In genomic region chr2:91975581-91976541, GRCm38 (mm10) we compare ENCODE assay signal across 7 mouse cellular contexts. TPM values are rescaled to one million over a fixed set of nuclear protein-coding genes. Genes with fewer than 3 reads are reported as not detected.
DNase-seq lines count a peak whose midpoint lies in the region; ATAC-seq and TF ChIP-seq lines count a peak whose summit lies in the region.

Gene Dgkz, minus strand, starts transcription at chr2:91975864.

- peaks cover 12% of the 10 kb centered on the region for H3K27me3 ChIP-seq in spleen, adult 2 months (ENCODE audit: control insufficient read depth, insufficient read depth, low read length)
- H3K27me3 ChIP-seq in heart, adult 2 months (ENCODE audit: control insufficient read depth, insufficient read depth, low read length), result peaks cover 9% of the 10 kb centered on the region
- peaks cover 36% of the 10 kb centered on the region for H3K27me3 ChIP-seq in midbrain, embryonic 14.5 days (ENCODE audit: control insufficient read depth, insufficient read depth, low read length)

- no peak within 1 kb of the TSS for H3K27ac ChIP-seq in spleen, adult 2 months (ENCODE audit: insufficient read depth, low read length)
- no peak within 1 kb of the TSS for H3K27ac ChIP-seq in heart, adult 2 months
- H3K27ac ChIP-seq in midbrain, embryonic 14.5 days (replicated peaks; ENCODE audit: low read depth, low read length), result no peak within 1 kb of the TSS

- intact Hi-C loops in heart, adult 2 months (cut with DNase I), result no loop called here

- TF ChIP-seq CTCF in spleen, adult 2 months (IDR thresholded peaks at IDR 0.05; ENCODE audit: extremely low read depth, insufficient read depth, insufficient read length, insufficient replicate concordance), result no peak
- TF ChIP-seq CTCF in heart, adult 2 months (IDR thresholded peaks at IDR 0.05), result no peak

- no peak for TF ChIP-seq POLR2A in spleen, adult 2 months (IDR thresholded peaks at IDR 0.05; ENCODE audit: low read depth, low read length)
- no peak for TF ChIP-seq POLR2A in heart, adult 2 months (IDR thresholded peaks at IDR 0.05; ENCODE audit: insufficient read depth, low read depth, low read length)

- H3K79me2 ChIP-seq in heart, adult 2 months (replicated peaks; ENCODE audit: control insufficient read depth, insufficient read depth, low read length), result no peaks in the 10 kb centered on the region

- peaks cover 17% of the 10 kb centered on the region for H3K4me1 ChIP-seq in spleen, adult 2 months (ENCODE audit: control insufficient read depth, insufficient read depth, insufficient read length)
- H3K4me1 ChIP-seq in heart, adult 2 months (ENCODE audit: control insufficient read depth, insufficient read depth, low read length), result peaks cover 9% of the 10 kb centered on the region
- peaks cover 36% of the 10 kb centered on the region for H3K4me1 ChIP-seq in midbrain, embryonic 14.5 days (ENCODE audit: control insufficient read depth, insufficient read depth, low read length)

- ATAC-seq in midbrain, embryonic 14.5 days (ENCODE audit: low FRiP score, low TSS enrichment), result peak; percentile 49; the same call in 1 of the 2 replicates

- peak within 1 kb of the TSS; percentile 38; the same call in 1 of the 2 replicates for H3K4me3 ChIP-seq in spleen, adult 2 months (ENCODE audit: extremely low read depth, insufficient read depth, insufficient read length)
- H3K4me3 ChIP-seq in heart, adult 2 months, result peak within 1 kb of the TSS; percentile 38
- H3K4me3 ChIP-seq in midbrain, embryonic 14.5 days (replicated peaks; ENCODE audit: low read depth, low read length), result peak within 1 kb of the TSS; percentile 42

- H3K36me3 ChIP-seq in spleen, adult 2 months (ENCODE audit: control insufficient read depth, insufficient read depth, low read length), result no peaks in the 10 kb centered on the region
- no peaks in the 10 kb centered on the region for H3K36me3 ChIP-seq in heart, adult 2 months (ENCODE audit: control insufficient read depth, insufficient read depth, low read length)
- H3K36me3 ChIP-seq in midbrain, embryonic 14.5 days (ENCODE audit: control insufficient read depth, insufficient read depth, low read length), result no peaks in the 10 kb centered on the region

- no peak for DNase-seq in spleen, adult 2 months (ENCODE audit: low read depth in 1 of 2, low spot score in 2 of 2)
- no peak for DNase-seq in spleen, adult 18-20 months
- DNase-seq in cerebellum, postnatal 10 days, result peak; percentile 58 to 67
- no peak for DNase-seq in heart, adult 2 months
- DNase-seq in layer of hippocampus, postnatal 10 days (ENCODE audit: low spot score in 2 of 2), result no peak
- DNase-seq in midbrain, embryonic 14.5 days, result peak; percentile 53
- DNase-seq in MN1 (ENCODE audit: low spot score), result no peak

- H3K9me3 ChIP-seq in midbrain, embryonic 14.5 days (ENCODE audit: control insufficient read depth, low read length), result no peaks in the 10 kb centered on the region

- H3K9ac ChIP-seq in heart, adult 2 months (ENCODE audit: low read depth, low read length), result peak within 1 kb of the TSS; percentile 34; the same call in 1 of the 2 replicates
- peak within 1 kb of the TSS; percentile 48 for H3K9ac ChIP-seq in midbrain, embryonic 14.5 days (replicated peaks; ENCODE audit: low read length)

- peak within 1 kb of the TSS; percentile 62 for H3K4me2 ChIP-seq in midbrain, embryonic 14.5 days (ENCODE audit: low read length)

- TF ChIP-seq EP300 in heart, adult 2 months (IDR thresholded peaks at IDR 0.05; ENCODE audit: insufficient read depth, low read depth, low read length), result no peak

- 7% methylated on average over 74 of the region's 79 CpGs for WGBS in spleen, adult 2 months
- WGBS in heart, adult 2 months, result 5% methylated on average over 79 of the region's 79 CpGs
- WGBS in midbrain, embryonic 14.5 days, result under 1% methylated on average over 76 of the region's 79 CpGs

RNA-seq across cellular contexts. Expression of gene Dgkz, which starts in this region (rescaled TPM):
- polyA plus RNA-seq in spleen, adult 2 months (2012; rRNA removed), result 279 and 335 TPM in 2 replicates
- total RNA-seq in heart, adult 2 months (2021), result 10 to 100 TPM; 35.5 to 37.5 TPM
- 102 and 118 TPM in 2 replicates for polyA plus RNA-seq in heart, adult 2 months (2012; rRNA removed)
- 100 to 1,000 TPM; 313 to 336 TPM for total RNA-seq in layer of hippocampus, postnatal 10 days (2021)
- 27.5 and 32.0 TPM in 2 replicates for polyA plus RNA-seq in midbrain, embryonic 14.5 days (2014; fragmentation: Nextera tagmentation; extraction: Ambion mirVana)

Comparison
In these comparisons a context has a peak if more than half of its experiments do, and no peak if none do; other contexts are left out.
1. RNA of gene Dgkz (total RNA-seq): 313 to 336 TPM in layer of hippocampus, postnatal 10 days; 35.5 to 37.5 TPM in heart, adult 2 months; every median in the first group is over 4 times any median in the second.
2. DNase-seq: peak in cerebellum, postnatal 10 days (2 of 2) and midbrain, embryonic 14.5 days (single experiment); none in spleen, adult 2 months (0 of 2), spleen, adult 18-20 months (0 of 2), heart, adult 2 months (0 of 2), layer of hippocampus, postnatal 10 days (0 of 2) and MN1 (single experiment).
3. Peak in every context shown above with its lines, with median percentiles within 50 percentile points of each other: H3K4me3 ChIP-seq.